Comparison of ENCODE assay signal across 13 mouse cellular contexts in genomic region chr6:87127049-87127753, GRCm38 (mm10). TPM values are rescaled to one million over a fixed set of nuclear protein-coding genes. Genes with fewer than 3 reads are reported as not detected.
DNase-seq lines count a peak whose midpoint lies in the region; ATAC-seq and TF ChIP-seq lines count a peak whose summit lies in the region.
"Had no signal": no experiment of that assay in that cellular context is flagged by ENCODE, and none has a peak within 500 bp of the region (broad histone marks: within the 10 kb centered on the region; RNA-seq: fewer than 3 reads in every experiment).

No protein-coding gene starts in this region.

- TF ChIP-seq CTCF in intestine, postnatal 0 days (IDR thresholded peaks at IDR 0.05; ENCODE audit: low read depth) = no peak

- no peaks in the 10 kb centered on the region for H3K9me3 ChIP-seq in liver, embryonic 16.5 days (replicated peaks; ENCODE audit: control insufficient read depth, low read length)
- no peaks in the 10 kb centered on the region for H3K9me3 ChIP-seq in intestine, postnatal 0 days (ENCODE audit: control insufficient read depth)
- no peaks in the 10 kb centered on the region for H3K9me3 ChIP-seq in forebrain, embryonic 12.5 days

- no peak overlapping the region for H3K9ac ChIP-seq in liver, embryonic 16.5 days (ENCODE audit: low read depth, low read length)
- no peak overlapping the region for H3K9ac ChIP-seq in intestine, postnatal 0 days (ENCODE audit: low read depth, low read length)
- H3K9ac ChIP-seq in forebrain, embryonic 12.5 days = no peak overlapping the region
- H3K9ac ChIP-seq: neural tube, embryonic 13.5 days had no signal

- H3K4me3 ChIP-seq in liver, embryonic 16.5 days (ENCODE audit: low read depth, low read length) = no peak overlapping the region
- H3K4me3 ChIP-seq in intestine, postnatal 0 days (ENCODE audit: low read depth, low read length) = no peak overlapping the region
- no peak overlapping the region for H3K4me3 ChIP-seq in forebrain, embryonic 12.5 days (replicated peaks)
- H3K4me3 ChIP-seq: megakaryocyte, embryonic 14.5 days; neural tube, embryonic 13.5 days had no signal

- no peak overlapping the region for H3K4me2 ChIP-seq in liver, embryonic 16.5 days (ENCODE audit: low read depth, low read length)
- no peak overlapping the region for H3K4me2 ChIP-seq in intestine, postnatal 0 days (replicated peaks; ENCODE audit: low read depth)
- H3K4me2 ChIP-seq in forebrain, embryonic 12.5 days = no peak overlapping the region
- H3K4me2 ChIP-seq: neural tube, embryonic 13.5 days had no signal

- H3K27me3 ChIP-seq in liver, embryonic 16.5 days (ENCODE audit: control insufficient read depth, insufficient read depth, low read depth, low read length) = no peaks in the 10 kb centered on the region
- no peaks in the 10 kb centered on the region for H3K27me3 ChIP-seq in intestine, postnatal 0 days (replicated peaks; ENCODE audit: control insufficient read depth, insufficient read depth, low read length)
- no peaks in the 10 kb centered on the region for H3K27me3 ChIP-seq in splenic B cell, adult 2 months (ENCODE audit: control insufficient read depth, insufficient read depth, low read length, poor library complexity, severe bottlenecking)
- no peaks in the 10 kb centered on the region for H3K27me3 ChIP-seq in forebrain, embryonic 12.5 days
- H3K27me3 ChIP-seq: neural tube, embryonic 13.5 days had no signal

- 48% methylated on average over 8 of the region's 8 CpGs for WGBS in liver, embryonic 16.5 days (ENCODE audit: insufficient replicate concordance)
- 30% methylated on average over 8 of the region's 8 CpGs for whole genome bisulfite sequencing in intestine, postnatal 0 days
- WGBS in forebrain, embryonic 12.5 days = 67% methylated on average over 8 of the region's 8 CpGs

- H3K36me3 ChIP-seq in liver, embryonic 16.5 days (ENCODE audit: control insufficient read depth, insufficient read depth) = no peaks in the 10 kb centered on the region
- no peaks in the 10 kb centered on the region for H3K36me3 ChIP-seq in intestine, postnatal 0 days (ENCODE audit: control insufficient read depth, insufficient read depth)
- H3K36me3 ChIP-seq in splenic B cell, adult 2 months (ENCODE audit: control insufficient read depth, insufficient read depth, low read length, poor library complexity, severe bottlenecking) = no peaks in the 10 kb centered on the region
- H3K36me3 ChIP-seq in forebrain, embryonic 12.5 days (replicated peaks) = no peaks in the 10 kb centered on the region
- H3K36me3 ChIP-seq: neural tube, embryonic 13.5 days had no signal

- no peak overlapping the region for H3K27ac ChIP-seq in liver, embryonic 16.5 days (ENCODE audit: low read length)
- H3K27ac ChIP-seq in intestine, postnatal 0 days (ENCODE audit: low read depth, low read length) = peak overlapping the region; percentile 50
- no peak overlapping the region for H3K27ac ChIP-seq in forebrain, embryonic 12.5 days
- H3K27ac ChIP-seq: neural tube, embryonic 13.5 days had no signal

- peak; percentile 12 for DNase-seq in CD4-positive, CD25-positive, alpha-beta regulatory T cell, adult 2 months (ENCODE audit: low read depth, low spot score)
- DNase-seq in liver = no peak
- DNase-seq in splenic B cell, adult 2 months (ENCODE audit: low read depth, low spot score) = peak; percentile 68
- DNase-seq in thymus, postnatal 4 days = no peak
- DNase-seq: cerebellum, postnatal 14 days; right cerebral cortex, postnatal 4 days had no signal

- H3K4me1 ChIP-seq in liver, embryonic 16.5 days (ENCODE audit: control insufficient read depth, low read depth, low read length) = no peaks in the 10 kb centered on the region; the same call in 1 of the 2 replicates
- peaks cover 6% of the 10 kb centered on the region; the same call in 1 of the 2 replicates for H3K4me1 ChIP-seq in intestine, postnatal 0 days (replicated peaks; ENCODE audit: control insufficient read depth, insufficient read depth, low read length)
- no peaks in the 10 kb centered on the region for H3K4me1 ChIP-seq in forebrain, embryonic 12.5 days
- H3K4me1 ChIP-seq: neural tube, embryonic 13.5 days had no signal

- ATAC-seq in CD4-positive, CD25-positive, alpha-beta regulatory T cell, adult 4 months = no peak
- 0 out of 2 replicates have a peak, but pooled peaks have one; percentile 21 for ATAC-seq in liver, embryonic 16.5 days (ENCODE audit: low read depth)
- ATAC-seq in intestine, postnatal 0 days = peak; percentile 65; the same call in 1 of the 2 replicates
- no peak for ATAC-seq in forebrain, embryonic 12.5 days (ENCODE audit: low FRiP score)
- ATAC-seq: forebrain, embryonic 16.5 days had no signal

RNA-seq across cellular contexts. Expression of gene D6Ertd527e, which starts 22.7 kb away (rescaled TPM):
- not detected for polyA plus RNA-seq in CD4-positive, CD25-positive, alpha-beta regulatory T cell, adult 4 months (2017; shearing (Covaris generic))
- polyA plus RNA-seq in liver, embryonic 16.5 days (2015; fragmentation: Nextera tagmentation; extraction: Ambion mirVana) = not detected in 2 replicates
- 0.18 and 0.25 TPM in 2 replicates for polyA plus RNA-seq in intestine, postnatal 0 days (2015; fragmentation: Nextera tagmentation; extraction: Ambion mirVana)
- 0.19 TPM in 1 of 2 replicates, not detected in the other for polyA plus RNA-seq in forebrain, embryonic 12.5 days (2016; fragmentation: Nextera tagmentation; extraction: Ambion mirVana)

Comparison
In these comparisons a context has a peak if more than half of its experiments do, and no peak if none do; other contexts are left out.
1. DNase-seq: peak in CD4-positive, CD25-positive, alpha-beta regulatory T cell, adult 2 months (single experiment) and splenic B cell, adult 2 months (single experiment); none in liver (single experiment) and thymus, postnatal 4 days (single experiment).
2. ATAC-seq: peak in liver, embryonic 16.5 days (single experiment) and intestine, postnatal 0 days (single experiment); none in CD4-positive, CD25-positive, alpha-beta regulatory T cell, adult 4 months (single experiment) and forebrain, embryonic 12.5 days (single experiment).